Mouse (Mus musculus) adrenal gland (tissue): ENCODE data around the gene Hmcn1.

Experiments
- intact Hi-C: fragments of 180-260 bp; cut with DNase I; formaldehyde crosslinking; loops from one replicate; pipeline ENCODE4 v1.15.1; 2025
- long read RNA-seq, 2 experiments: library from polyadenylated mRNA; unstranded; transcript quantifications; one replicate each; pipeline ENCODE4 v2.0.0; 2020; ENCODE audit warnings: borderline replicate concordance in 1 of 2; ENCODE audit not compliant: insufficient replicate concordance in 1 of 2

The Hmcn1 gene
- long read RNA-seq, experiment 1, partial matches to known transcripts = 0 of 1 reads
- long read RNA-seq, experiment 1, other reads (novel, unspliced or antisense) = 1 of 1 reads
- long read RNA-seq, experiment 2, partial matches to known transcripts = 0 of 2 reads
- long read RNA-seq, experiment 2, other reads (novel, unspliced or antisense) = 2 of 2 reads

- intact Hi-C loops = no loop called here
These were observed at the start of gene Hmcn1 for GRCm38 (mm10) chr1:150993162-150994064. Hmcn1 (minus strand) TSS chr1:150993435.

GRCm38 (mm10) chr1:151040945-151041649, 47.9 kb upstream of the Hmcn1 start:
- intact Hi-C loops = no loop called here

GRCm38 (mm10) chr1:151040290-151040689, 47.1 kb upstream of the Hmcn1 start:
- intact Hi-C loops = no loop called here

GRCm38 (mm10) chr1:151039189-151039588, 46.0 kb upstream of the Hmcn1 start:
- intact Hi-C loops = loop anchor here (5.0 kb wide), 2 partner anchors 38 to 313 kb away; no protein-coding TSS in a partner anchor

GRCm38 (mm10) chr1:151038566-151038965, 45.3 kb upstream of the Hmcn1 start:
- intact Hi-C loops = loop anchor here (5.0 kb wide), 2 partner anchors 39 to 314 kb away; no protein-coding TSS in a partner anchor

GRCm38 (mm10) chr1:151036405-151036985, 43.3 kb upstream of the Hmcn1 start:
- intact Hi-C loops = loop anchor here (5.0 kb wide), 2 partner anchors 41 to 316 kb away; no protein-coding TSS in a partner anchor

- intact Hi-C loops = loop anchor here (2.0 to 5.0 kb wide), 3 partner anchors 42 to 355 kb away; no protein-coding TSS in a partner anchor
These were observed 42.5 kb upstream of the Hmcn1 start for GRCm38 (mm10) chr1:151035766-151036165.

GRCm38 (mm10) chr1:151034993-151035592, 41.9 kb upstream of the Hmcn1 start:
- intact Hi-C loops = loop anchor here (2.0 to 5.0 kb wide), 3 partner anchors 42 to 356 kb away; no protein-coding TSS in a partner anchor

GRCm38 (mm10) chr1:151033291-151033690, 40.1 kb upstream of the Hmcn1 start:
- intact Hi-C loops = no loop called here

GRCm38 (mm10) chr1:151031581-151031980, 38.3 kb upstream of the Hmcn1 start:
- intact Hi-C loops = no loop called here

GRCm38 (mm10) chr1:151031086-151031485, 37.9 kb upstream of the Hmcn1 start:
- intact Hi-C loops = no loop called here

GRCm38 (mm10) chr1:151025049-151025773, 32.0 kb upstream of the Hmcn1 start:
- intact Hi-C loops = no loop called here

- intact Hi-C loops = no loop called here
These were observed 26.1 kb upstream of the Hmcn1 start for GRCm38 (mm10) chr1:151019273-151019890.

GRCm38 (mm10) chr1:151011056-151011455, 17.8 kb upstream of the Hmcn1 start:
- intact Hi-C loops = no loop called here

GRCm38 (mm10) chr1:151009115-151009797, 16.0 kb upstream of the Hmcn1 start:
- intact Hi-C loops = loop anchor here (2.0 kb wide), 1 partner anchor 468 kb away; no protein-coding TSS in a partner anchor

- intact Hi-C loops = loop anchor here (2.0 kb wide), 1 partner anchor 467 kb away; no protein-coding TSS in a partner anchor
These were observed 14.5 kb upstream of the Hmcn1 start for GRCm38 (mm10) chr1:151007747-151008146.

- intact Hi-C loops = no loop called here
These were observed 10.8 kb upstream of the Hmcn1 start for GRCm38 (mm10) chr1:151004007-151004406.

GRCm38 (mm10) chr1:151001868-151002428, 8.7 kb upstream of the Hmcn1 start:
- intact Hi-C loops = no loop called here
